Comparison of ENCODE assay signal across 5 mouse cellular contexts in genomic region chr5:32010056-32010455, GRCm38 (mm10).
"Had no signal": no experiment of that assay in that cellular context is flagged by ENCODE, and none has a peak within 500 bp of the region (broad histone marks: within the 10 kb centered on the region; RNA-seq: fewer than 3 reads in every experiment).

No protein-coding gene starts in this region.

- DNase-seq: kidney, adult 8-10 months; kidney, postnatal 25 days; lung, adult 2 months; lung, postnatal 36 days; thymus, postnatal 36 days had no signal
